Mouse (Mus musculus): Measurements from ENCODE around the gene B230217C12Rik.

GRCm38 (mm10) chr11:97883542-97883917 lies 43.0 kb downstream of the B230217C12Rik start:
- no peak for TF ChIP-seq CTCF (IDR thresholded peaks at IDR 0.05; ENCODE audit: extremely low read depth, insufficient read depth, insufficient read length, insufficient replicate concordance)
- peak; percentile 69 for TF ChIP-seq POLR2A (IDR thresholded peaks at IDR 0.05; ENCODE audit: low read depth, low read length)
